Mouse (Mus musculus) ES-Bruce4 (cell line): ENCODE results near the gene Rrp12.

Source experiments
- CTCF ChIP-seq: IDR thresholded peaks from one replicate; pipeline ENCODE4 v1.8.1; 2011; ENCODE audit warnings: low read depth, low read length
- POLR2A ChIP-seq: IDR thresholded peaks from one replicate; pipeline ENCODE4 v1.8.1; 2011; ENCODE audit warnings: low read length; ENCODE audit not compliant: insufficient read depth

DNA sequence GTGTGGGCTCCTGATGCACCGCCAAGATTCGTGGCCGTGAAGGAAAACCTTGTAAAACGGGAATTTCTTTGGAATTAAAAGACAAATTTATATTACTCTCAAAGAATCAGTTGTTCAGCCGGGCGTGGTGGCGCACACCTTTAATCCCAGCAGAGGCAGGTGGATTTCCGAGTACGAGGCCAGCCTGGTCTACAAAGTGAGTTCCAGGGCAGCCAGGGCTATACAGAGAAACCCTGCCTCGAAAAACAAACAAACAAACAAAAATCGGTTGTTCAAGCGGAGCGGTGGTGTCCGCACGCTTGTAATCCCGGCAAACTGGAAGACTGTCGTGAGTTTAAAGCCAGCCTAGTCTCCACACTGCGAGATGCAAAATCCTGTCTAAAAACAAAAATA, 342 bp upstream of the Rrp12 start:
- no peak for TF ChIP-seq CTCF
- no peak for TF ChIP-seq POLR2A
